Mouse (Mus musculus): ENCODE results near the gene Caln1. TPM values are rescaled to one million over a fixed set of nuclear protein-coding genes. Genes with fewer than 3 reads are reported as not detected.

Gene Caln1
- polyA plus RNA-seq (2012; rRNA removed) = 3.1 and 6.9 TPM in 2 replicates

GRCm38 (mm10) chr5:130369237-130369636 lies at the start of gene Caln1:
Gene Caln1, plus strand, starts transcription at chr5:130369455.
- DNase-seq (ENCODE audit: low read depth) = peak; percentile 33
- TF ChIP-seq CTCF (IDR thresholded peaks at IDR 0.05; ENCODE audit: borderline replicate concordance, extremely low read depth, insufficient read depth, insufficient read length) (no peak), POLR2A (IDR thresholded peaks at IDR 0.05; ENCODE audit: borderline replicate concordance, extremely low read depth, insufficient read depth, insufficient read length, poor library complexity, severe bottlenecking) (no peak)

GRCm38 (mm10) chr5:130319783-130320182 lies 49.5 kb upstream of the Caln1 start:
- DNase-seq (ENCODE audit: low read depth) = no peak
- TF ChIP-seq POLR2A (IDR thresholded peaks at IDR 0.05; ENCODE audit: borderline replicate concordance, extremely low read depth, insufficient read depth, insufficient read length, poor library complexity, severe bottlenecking) = no peak
- TF ChIP-seq CTCF (IDR thresholded peaks at IDR 0.05; ENCODE audit: borderline replicate concordance, extremely low read depth, insufficient read depth, insufficient read length) = no peak

- TF ChIP-seq CTCF (IDR thresholded peaks at IDR 0.05; ENCODE audit: borderline replicate concordance, extremely low read depth, insufficient read depth, insufficient read length) = peak; percentile 56; the same call in 1 of the 2 replicates
- no peak for TF ChIP-seq POLR2A (IDR thresholded peaks at IDR 0.05; ENCODE audit: borderline replicate concordance, extremely low read depth, insufficient read depth, insufficient read length, poor library complexity, severe bottlenecking)
- peak; percentile 50 for DNase-seq (ENCODE audit: low read depth)
Measured at GRCm38 (mm10) chr5:130320485-130320884, 48.8 kb upstream of the Caln1 start.

GRCm38 (mm10) chr5:130325486-130325885 lies 43.8 kb upstream of the Caln1 start:
- TF ChIP-seq POLR2A (IDR thresholded peaks at IDR 0.05; ENCODE audit: borderline replicate concordance, extremely low read depth, insufficient read depth, insufficient read length, poor library complexity, severe bottlenecking) = no peak
- no peak for TF ChIP-seq CTCF (IDR thresholded peaks at IDR 0.05; ENCODE audit: borderline replicate concordance, extremely low read depth, insufficient read depth, insufficient read length)
- DNase-seq (ENCODE audit: low read depth) = no peak

GRCm38 (mm10) chr5:130327615-130328263 lies 41.5 kb upstream of the Caln1 start:
- TF ChIP-seq CTCF (IDR thresholded peaks at IDR 0.05; ENCODE audit: borderline replicate concordance, extremely low read depth, insufficient read depth, insufficient read length) (no peak), POLR2A (IDR thresholded peaks at IDR 0.05; ENCODE audit: borderline replicate concordance, extremely low read depth, insufficient read depth, insufficient read length, poor library complexity, severe bottlenecking) (no peak)

GRCm38 (mm10) chr5:130328366-130328765 lies 40.9 kb upstream of the Caln1 start:
- DNase-seq (ENCODE audit: low read depth) = no peak
- no peak for TF ChIP-seq POLR2A (IDR thresholded peaks at IDR 0.05; ENCODE audit: borderline replicate concordance, extremely low read depth, insufficient read depth, insufficient read length, poor library complexity, severe bottlenecking)
- no peak for TF ChIP-seq CTCF (IDR thresholded peaks at IDR 0.05; ENCODE audit: borderline replicate concordance, extremely low read depth, insufficient read depth, insufficient read length)

More at GRCm38 (mm10) chr5:130327615-130328263, 41.5 kb upstream of the Caln1 start:
- DNase-seq (ENCODE audit: low read depth) = no peak

- TF ChIP-seq CTCF (IDR thresholded peaks at IDR 0.05; ENCODE audit: borderline replicate concordance, extremely low read depth, insufficient read depth, insufficient read length) = no peak
- no peak for TF ChIP-seq POLR2A (IDR thresholded peaks at IDR 0.05; ENCODE audit: borderline replicate concordance, extremely low read depth, insufficient read depth, insufficient read length, poor library complexity, severe bottlenecking)
- no peak for DNase-seq (ENCODE audit: low read depth)
Measured at GRCm38 (mm10) chr5:130329889-130330288, 39.4 kb upstream of the Caln1 start.

- peak; percentile 59 for DNase-seq (ENCODE audit: low read depth)
- TF ChIP-seq CTCF (IDR thresholded peaks at IDR 0.05; ENCODE audit: borderline replicate concordance, extremely low read depth, insufficient read depth, insufficient read length) = no peak
- no peak for TF ChIP-seq POLR2A (IDR thresholded peaks at IDR 0.05; ENCODE audit: borderline replicate concordance, extremely low read depth, insufficient read depth, insufficient read length, poor library complexity, severe bottlenecking)
Measured at GRCm38 (mm10) chr5:130330801-130331200, 38.5 kb upstream of the Caln1 start.

- TF ChIP-seq POLR2A (IDR thresholded peaks at IDR 0.05; ENCODE audit: borderline replicate concordance, extremely low read depth, insufficient read depth, insufficient read length, poor library complexity, severe bottlenecking) (no peak), CTCF (IDR thresholded peaks at IDR 0.05; ENCODE audit: borderline replicate concordance, extremely low read depth, insufficient read depth, insufficient read length) (no peak)
- DNase-seq (ENCODE audit: low read depth) = peak; percentile 79
Measured at GRCm38 (mm10) chr5:130331206-130331605, 38.0 kb upstream of the Caln1 start.

GRCm38 (mm10) chr5:130333566-130333965 lies 35.7 kb upstream of the Caln1 start:
- peak; percentile 59 for DNase-seq (ENCODE audit: low read depth)
- TF ChIP-seq POLR2A (IDR thresholded peaks at IDR 0.05; ENCODE audit: borderline replicate concordance, extremely low read depth, insufficient read depth, insufficient read length, poor library complexity, severe bottlenecking) (no peak), CTCF (IDR thresholded peaks at IDR 0.05; ENCODE audit: borderline replicate concordance, extremely low read depth, insufficient read depth, insufficient read length) (no peak)

GRCm38 (mm10) chr5:130333971-130334370 lies 35.3 kb upstream of the Caln1 start:
- DNase-seq (ENCODE audit: low read depth) = no peak
- TF ChIP-seq CTCF (IDR thresholded peaks at IDR 0.05; ENCODE audit: borderline replicate concordance, extremely low read depth, insufficient read depth, insufficient read length) (no peak), POLR2A (IDR thresholded peaks at IDR 0.05; ENCODE audit: borderline replicate concordance, extremely low read depth, insufficient read depth, insufficient read length, poor library complexity, severe bottlenecking) (no peak)

- DNase-seq (ENCODE audit: low read depth) = no peak
- 0 out of 2 replicates have a peak, but pooled peaks have one; percentile 9 for TF ChIP-seq CTCF (IDR thresholded peaks at IDR 0.05; ENCODE audit: borderline replicate concordance, extremely low read depth, insufficient read depth, insufficient read length)
- TF ChIP-seq POLR2A (IDR thresholded peaks at IDR 0.05; ENCODE audit: borderline replicate concordance, extremely low read depth, insufficient read depth, insufficient read length, poor library complexity, severe bottlenecking) = no peak
Measured at GRCm38 (mm10) chr5:130335462-130335861, 33.8 kb upstream of the Caln1 start.
